Mouse (Mus musculus) adrenal gland, postnatal 36 days (tissue): ENCODE results near the gene Gipr. TPM values are rescaled to one million over a fixed set of nuclear protein-coding genes. Genes with fewer than 3 reads are reported as not detected.
A peak's percentile ranks its signal among the peaks of the same experiment; 100 is the strongest.

Experiments
- DNase-seq, 2 experiments: peaks; one replicate each; pipeline ENCODE4 v3.0.0; 2021; ENCODE audit warnings: mixed read lengths in 1 of 2
- total RNA-seq, 2 experiments: library from RNA; stranded (reverse); gene quantifications; 2 replicates each; pipeline ENCODE4 v1.2.3; 2021

The Gipr gene
- total RNA-seq, 2 experiments from 2014 or later = 0.40 to 0.56 TPM

DNA sequence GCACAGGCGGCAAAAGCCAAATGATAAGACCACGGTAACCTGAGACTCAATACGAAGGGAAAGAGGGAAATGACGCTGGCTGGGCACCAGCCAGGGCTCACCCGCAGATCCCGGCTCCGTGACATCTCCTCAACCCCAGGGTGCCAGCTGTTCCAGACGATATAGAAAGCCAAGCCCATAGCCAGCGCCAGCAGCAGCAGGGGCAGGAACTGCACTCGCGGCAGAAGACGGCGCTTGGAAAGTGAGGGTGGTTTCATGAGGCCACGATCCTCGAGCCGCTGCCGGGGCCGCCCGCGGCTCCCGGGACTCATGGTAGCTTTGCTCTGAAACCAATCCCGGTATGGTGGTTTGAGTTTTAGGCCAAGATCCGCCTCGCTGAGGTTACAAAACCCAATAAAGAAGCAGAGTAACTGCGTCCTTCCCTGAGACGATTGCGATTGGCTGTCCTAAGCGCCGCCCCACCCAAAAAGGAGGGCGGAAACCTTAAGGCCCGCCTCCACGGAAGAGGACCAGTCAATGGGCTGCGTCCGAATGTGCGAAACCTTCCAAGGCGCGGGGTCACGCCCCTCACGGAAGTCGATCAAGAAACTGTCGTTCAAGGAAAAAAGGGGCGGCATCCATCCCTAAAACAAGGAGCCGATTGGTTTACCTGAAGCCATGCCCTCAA lies 16.9 kb downstream of the Gipr start, which contains the start of gene Qpctl:
TSS of gene Qpctl (minus strand) at position 417 of the 667 bp plus-strand sequence.
- peak; percentile 98 for DNase-seq

DNA sequence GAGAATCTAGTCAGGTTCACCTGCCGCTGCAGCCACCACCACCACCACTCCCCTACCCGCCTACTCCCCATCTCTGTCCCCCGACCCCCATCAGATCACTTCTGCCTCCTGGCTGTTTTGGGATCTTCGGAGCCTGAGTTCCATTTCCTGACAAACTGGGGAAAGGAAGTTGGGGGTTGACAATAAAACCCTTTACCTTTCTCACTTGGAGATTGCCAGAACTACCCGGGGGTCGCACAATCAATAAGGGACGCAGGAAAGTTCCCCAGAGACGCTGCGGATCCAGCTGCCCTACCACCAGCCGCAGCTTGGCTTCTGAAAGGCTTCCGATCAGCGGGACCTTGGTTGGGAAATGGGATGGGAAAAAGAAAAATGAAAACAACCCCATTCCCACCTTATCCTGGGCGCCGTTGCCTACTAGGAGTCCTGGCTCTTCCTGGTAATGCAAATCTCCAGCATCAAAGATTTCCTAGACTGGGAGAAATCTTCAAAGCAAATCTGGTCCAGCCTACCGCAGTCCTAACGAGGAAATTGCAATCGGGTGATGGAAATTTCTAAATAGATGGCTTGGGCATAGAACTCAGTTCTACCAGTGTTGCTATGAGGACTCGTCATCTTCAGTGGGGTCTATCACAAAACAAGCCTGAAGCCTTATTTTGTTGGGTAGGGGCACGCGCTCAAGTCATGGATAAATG lies 17.6 kb downstream of the Gipr start:
- DNase-seq = no peak

DNA sequence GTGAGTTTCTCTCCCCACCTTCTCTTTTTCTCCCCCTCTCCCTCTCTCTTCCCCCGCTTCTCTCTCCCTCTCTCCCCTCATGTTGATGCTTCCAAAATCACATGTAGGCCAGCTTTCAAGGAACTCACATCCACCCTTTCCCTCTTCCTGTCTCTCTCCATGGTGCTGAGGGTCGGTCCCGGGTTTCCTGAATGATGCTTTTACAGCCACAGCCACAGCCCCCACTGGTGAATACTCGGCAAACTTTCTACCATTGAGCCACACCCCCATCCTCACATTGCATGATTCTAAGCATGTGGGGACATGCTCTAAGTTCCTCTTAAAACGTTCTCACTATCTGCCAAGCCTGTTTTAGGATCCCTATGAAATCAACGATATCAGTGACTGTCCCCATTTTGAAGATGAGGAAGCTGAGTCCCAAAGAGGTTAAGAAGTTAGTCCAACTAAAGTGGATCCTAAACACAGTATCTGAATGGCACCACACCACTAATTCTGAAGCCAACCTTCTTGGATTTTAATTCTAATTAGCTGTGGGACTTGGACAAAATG lies 18.4 kb downstream of the Gipr start:
- no peak for DNase-seq

DNA sequence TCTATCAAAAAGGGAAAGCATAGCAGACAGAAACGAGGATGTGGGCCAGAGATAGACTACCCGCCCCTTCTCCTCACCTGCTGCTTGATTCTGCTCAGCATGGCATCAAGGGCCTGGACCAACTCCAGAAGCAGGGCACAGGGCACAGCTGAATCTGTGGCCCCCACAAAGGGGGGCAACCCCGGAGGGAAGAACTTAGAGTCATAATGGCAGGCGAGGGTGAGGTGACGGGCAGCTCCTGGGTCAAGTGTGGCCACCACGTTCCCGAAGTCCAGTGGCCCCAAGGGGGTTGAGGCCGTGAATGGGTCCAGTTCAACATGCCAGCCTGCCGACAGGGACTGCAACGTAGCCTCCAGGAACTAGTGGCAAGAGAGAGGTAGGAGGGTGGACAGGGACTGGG lies 19.1 kb downstream of the Gipr start:
- no peak for DNase-seq

DNA sequence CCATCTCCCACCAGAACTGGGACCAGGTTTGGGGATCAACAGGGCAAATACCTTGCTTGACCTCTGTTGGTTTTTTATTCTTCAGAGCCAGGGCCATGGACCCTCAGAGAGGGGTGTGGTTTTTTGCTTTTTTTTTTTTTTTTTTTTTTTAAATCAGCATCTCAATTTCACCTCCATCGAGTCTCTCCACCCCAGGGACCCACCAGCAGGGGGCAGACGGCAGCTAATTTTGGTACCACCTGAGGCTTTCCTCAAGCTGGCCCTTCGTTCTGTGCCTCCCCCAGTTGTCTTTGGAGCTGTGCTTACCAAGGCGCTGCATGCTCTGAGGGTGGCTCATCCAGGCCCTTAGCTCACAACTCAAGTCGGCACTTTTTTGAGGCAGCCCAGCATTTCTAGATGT lies 28.5 kb downstream of the Gipr start:
- DNase-seq = peak; percentile 65 to 80

DNA sequence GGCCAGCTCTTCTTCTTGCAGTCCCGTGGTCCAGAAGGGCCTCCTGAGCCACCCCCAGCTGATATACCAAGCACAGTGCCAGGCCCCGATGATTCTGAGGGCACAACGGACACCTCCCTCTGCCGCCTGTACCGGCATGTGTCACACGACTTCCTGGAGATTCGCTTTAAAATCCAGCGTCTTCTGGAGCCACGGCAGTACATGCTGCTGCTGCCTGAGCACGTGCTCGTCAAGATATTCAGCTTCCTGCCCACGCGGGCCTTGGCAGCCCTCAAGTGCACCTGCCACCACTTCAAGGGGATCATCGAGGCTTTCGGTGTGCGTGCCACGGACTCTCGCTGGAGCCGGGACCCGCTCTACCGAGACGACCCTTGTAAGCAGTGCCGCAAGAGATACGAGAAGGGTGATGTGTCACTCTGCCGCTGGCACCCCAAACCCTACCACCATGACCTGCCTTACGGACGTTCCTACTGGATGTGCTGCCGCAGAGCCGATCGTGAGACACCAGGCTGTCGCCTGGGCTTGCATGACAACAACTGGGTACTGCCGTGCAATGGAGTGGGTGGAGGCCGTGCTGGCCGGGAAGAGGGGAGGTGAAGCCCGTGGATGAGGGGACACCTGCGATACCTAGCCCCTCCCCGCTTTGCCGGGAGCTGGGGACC lies 29.1 kb downstream of the Gipr start:
- no peak for DNase-seq

DNA sequence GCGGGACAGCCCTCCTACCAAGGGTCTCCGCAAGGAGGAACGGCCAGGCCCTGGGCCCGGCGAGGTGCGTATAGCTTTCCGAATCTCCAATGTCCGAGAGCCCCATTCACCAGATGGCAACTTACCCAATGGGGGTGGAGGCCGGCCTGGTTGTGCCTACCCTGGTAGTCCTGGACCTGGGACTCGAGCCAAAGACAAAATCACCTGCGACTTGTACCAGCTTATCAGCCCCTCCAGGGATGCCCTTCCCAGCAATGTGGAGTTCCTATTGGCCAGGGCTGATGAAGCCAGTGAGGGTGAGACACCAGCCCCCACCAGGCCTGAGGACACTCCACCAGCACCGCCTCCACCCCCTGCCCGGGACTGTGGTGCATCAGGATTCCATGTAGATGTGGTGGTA lies 29.8 kb downstream of the Gipr start:
- DNase-seq = no peak

DNA sequence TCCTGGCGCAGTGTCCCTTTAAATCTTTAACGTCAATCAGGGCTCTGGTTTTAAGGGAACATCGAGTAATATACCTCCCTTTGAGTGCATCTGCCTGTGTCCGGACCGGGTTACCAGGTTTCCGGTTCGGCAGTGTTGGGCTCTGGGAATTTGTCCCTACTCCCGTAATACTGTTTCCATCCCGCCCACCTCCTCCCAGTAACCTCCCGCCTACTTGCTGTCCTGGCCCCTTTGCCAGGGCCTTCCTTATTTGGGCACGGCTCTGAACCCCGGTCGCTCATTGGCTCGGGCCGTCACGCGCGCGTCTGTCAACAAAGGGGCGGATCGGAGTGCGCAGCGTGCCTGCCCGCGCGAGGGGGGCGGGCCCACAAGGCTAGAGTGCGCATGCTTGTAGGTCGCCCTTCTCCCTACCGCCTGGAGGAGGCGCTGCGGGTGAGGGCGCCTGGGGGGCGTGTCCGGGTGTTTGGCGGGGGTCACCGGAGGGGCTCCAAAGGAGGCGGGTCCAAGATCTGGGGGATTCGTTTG lies 34.5 kb downstream of the Gipr start:
- DNase-seq = peak; percentile 98

DNA sequence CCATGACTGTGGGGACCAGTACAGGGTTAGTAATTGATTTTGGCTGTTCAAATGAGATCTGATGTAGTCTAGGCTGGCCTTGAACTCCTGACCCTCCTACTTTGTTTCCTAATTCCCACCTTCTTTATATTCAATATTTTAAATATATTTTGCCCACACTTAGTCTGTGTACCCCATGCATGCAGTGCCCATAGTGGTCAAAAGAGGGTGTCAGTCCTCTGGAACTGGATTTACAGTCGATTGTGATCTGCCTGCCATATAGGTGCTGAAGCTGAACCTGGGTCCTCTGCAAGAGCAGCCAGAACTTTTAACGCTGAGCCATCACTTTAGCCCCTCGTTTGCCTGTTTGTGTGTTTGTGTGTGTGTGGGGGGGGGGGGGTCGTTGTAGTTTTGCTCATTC lies 35.3 kb downstream of the Gipr start:
- peak in 1 of 2 experiments; percentile 39 for DNase-seq

DNA sequence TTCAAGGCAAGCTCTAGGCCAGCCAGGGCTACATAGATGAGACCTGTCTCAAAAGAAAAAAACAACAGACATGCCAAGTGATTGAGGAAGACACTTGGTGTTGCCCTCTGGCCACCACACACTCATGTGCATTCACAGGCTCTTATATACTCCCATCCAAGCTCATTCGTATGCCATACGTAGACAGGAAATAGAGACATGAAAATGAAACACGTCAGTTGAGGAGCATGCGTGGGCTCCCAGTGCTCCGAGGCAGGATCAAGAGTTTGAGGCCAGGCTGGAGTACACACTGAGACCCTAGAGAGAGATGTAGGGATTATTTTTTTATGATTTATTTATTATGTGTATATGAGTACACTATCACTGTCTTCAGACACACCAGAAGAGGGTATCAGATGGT lies 36.5 kb downstream of the Gipr start:
- no peak for DNase-seq

DNA sequence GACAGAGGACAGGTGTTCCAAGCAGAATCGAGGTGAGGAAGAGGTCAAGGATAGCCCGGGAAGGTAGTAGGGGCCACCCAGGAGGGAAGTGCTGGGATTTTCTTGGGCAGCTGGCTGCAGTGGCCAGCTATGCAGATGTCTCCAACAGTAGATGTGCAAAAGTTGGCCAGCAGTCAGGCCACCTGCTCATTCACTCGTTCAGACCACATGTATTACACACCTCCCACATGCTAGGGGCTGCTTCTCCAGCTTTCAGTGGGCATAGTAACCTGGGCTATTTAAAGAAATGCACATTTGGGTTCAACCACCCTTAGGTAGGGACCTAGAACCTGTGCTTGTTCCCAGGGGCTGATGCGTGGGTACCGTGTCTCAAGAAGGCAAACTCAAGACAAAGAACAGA lies 38.2 kb downstream of the Gipr start:
- no peak for DNase-seq

DNA sequence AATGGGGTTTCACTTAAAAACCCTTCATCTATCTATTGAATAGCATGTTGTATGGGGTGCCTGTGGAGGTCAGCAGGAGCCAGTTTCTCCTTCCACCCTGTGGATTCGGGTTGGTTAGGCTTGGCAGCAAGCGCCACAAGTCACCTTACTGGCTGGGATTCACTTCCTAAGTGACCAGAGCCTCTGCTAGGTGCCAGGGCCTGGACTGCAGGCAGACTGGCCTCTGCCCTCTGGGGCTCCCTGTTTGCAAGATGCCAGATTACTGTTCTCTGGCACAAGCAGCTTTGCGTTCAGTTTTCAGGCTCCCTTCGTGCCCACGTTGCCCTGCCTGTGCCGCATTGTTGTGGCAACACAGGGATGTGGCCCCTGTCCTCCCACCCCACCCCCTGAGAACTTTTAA lies 41.2 kb downstream of the Gipr start:
- no peak for DNase-seq

DNA sequence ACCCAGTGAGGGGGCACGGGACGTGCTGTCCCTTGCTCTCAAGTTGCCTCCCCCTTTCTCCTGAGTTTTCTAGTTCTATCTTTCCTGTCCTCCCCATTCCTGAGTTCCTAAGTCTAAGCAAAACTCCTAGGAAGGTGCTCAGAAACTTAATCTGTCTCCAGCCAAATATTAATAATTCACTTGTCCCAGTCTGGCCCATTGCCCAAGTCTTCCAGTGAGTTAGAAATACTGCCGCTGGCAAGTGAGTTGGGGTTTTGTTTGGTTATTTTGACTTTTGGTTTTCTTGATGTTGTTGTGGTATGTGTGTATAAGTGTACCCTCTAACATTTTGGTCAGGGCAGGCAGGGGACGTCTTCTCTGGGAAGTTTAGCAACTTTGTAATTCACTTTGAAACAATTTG lies 44.2 kb downstream of the Gipr start:
- peak in 1 of 2 experiments; percentile 47 for DNase-seq

DNA sequence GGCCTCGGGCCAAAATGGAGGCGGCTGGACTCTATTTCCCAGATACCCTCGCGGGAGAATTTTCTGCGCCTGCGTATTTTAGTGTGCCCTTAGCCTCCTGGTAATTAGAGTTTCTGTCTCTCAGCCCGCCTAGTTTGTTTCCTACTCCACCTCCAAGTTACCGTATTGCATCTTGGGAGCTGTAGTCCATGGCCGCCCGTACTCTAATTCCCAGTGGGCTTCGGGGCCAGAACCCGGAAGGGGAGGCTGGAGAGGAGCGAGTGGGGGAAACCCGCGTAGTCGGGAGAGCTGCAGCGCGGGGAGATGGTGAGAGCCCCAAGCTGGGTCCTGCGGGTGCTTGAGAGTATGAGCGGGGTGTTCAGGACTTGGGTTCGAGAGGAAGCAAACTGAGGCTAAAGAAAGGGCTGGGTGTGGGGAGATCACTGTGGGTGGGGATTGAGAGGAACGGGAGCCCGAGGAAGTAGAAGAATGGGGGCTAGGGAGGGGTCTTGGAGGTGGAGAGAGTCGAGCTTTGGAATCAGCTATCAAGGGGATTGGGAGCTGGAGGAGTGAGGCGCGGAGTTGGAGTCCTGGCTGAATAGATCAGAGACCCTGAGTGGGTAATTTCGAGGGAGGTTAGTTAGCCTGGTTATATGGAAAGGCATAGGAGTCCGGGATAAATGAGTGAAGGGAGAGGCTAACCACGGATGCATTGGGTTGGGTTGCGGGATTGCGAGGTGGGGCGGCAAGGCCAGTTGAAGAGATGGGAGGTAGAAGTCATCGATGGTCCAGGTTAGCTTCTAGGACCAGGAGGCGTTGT lies 46.1 kb downstream of the Gipr start, which contains the start of gene Fbxo46:
TSS of gene Fbxo46 (plus strand) at position 229 of the 799 bp plus-strand sequence.
- DNase-seq = peak; percentile 93

DNA sequence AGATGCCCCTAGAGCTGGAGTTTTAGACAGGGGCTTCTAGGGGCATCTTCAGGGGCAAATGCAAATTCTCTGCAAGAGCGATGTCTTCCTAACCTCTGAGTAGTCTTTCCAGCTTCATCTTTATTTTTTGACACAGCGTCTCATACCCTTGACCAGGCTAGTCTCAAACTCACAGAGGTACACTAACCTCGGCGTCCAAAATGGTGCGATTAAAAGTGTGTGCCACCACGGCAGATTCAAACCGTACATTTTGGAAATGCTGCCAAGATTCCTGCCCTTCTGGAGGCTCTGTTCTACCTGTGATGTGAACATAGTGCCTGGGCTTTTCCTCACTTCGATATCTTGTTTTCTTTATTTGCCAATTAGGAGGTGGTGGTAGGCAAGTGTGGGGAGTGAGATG lies 46.8 kb downstream of the Gipr start:
- DNase-seq = no peak

DNA sequence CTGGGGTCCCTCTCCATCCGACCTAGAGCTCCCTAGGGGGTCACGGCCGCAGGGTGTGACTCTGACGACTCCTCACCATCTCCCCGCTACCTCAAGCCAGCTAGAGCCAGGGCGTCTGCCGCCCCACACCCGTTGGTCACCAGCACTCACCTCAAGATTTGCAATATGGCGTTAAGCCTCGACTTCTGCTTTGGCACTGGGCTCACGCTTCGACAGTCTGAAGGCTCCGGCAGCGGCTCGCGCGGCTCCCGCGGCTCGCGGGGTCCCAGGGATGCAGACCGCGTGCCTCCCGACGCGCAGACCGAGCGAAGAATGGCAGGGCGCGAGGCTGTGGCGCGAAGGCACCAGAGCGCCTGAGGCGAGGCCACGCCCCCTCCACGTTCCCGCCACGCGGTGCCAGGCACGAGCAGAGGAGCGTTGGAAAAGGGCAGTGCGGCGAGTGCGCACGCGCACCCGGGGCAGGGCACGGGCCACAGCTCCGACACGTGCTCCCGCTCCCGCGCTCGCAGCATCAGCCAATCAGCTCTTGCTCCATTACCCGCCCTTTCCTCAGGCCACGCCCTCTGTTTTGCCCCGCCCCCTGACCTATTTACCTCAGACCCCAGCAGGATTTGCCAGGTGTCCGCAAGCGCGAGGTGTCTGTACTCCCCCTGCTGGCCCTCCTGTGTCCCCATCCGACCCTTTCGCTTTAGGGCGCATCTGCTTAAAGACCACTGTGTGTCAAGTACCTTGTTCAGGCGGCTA lies 47.7 kb downstream of the Gipr start, which contains the start of gene Gm4969:
TSS of gene Gm4969 (minus strand) at position 341 of the 744 bp plus-strand sequence.
- peak; percentile 58 to 68 for DNase-seq

DNA sequence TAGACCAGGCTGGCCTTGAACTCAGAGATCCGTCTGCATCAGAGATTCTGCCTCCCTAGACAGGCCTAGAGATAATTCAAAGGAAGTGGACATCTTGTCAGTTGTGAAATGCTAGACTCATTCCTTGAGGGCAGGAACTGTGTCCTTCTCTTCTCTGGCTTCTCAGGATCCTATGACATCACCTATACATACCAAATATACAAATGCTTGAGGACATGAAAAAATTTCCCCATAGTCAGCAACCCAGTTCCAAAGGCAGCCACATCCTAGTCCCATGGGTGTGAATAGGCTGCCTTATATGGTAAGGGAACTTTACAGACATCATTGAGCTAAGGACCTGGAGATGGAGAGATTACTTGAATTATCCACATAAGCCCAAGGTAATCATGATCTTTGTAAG lies 56.4 kb downstream of the Gipr start:
- peak in 1 of 2 experiments; percentile 22 for DNase-seq

DNA sequence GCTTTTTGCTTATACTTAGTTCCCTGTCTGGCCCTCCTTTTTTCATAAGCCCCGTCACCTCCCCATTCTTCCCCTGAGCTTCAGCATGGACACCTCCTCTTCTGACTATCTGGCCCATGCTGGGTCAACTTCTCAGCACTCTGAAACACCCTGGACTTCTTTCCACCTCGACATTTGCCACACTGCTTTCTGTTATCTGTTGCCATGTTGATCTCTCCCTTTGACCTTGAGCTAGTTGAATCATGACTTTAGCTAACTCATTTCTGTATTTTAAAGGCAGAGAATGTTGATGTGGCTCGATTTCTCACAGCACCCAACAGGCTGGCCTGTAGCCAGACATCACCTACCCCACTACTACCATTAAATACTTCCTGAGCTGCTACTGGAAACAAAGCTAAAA lies 58.5 kb downstream of the Gipr start:
- peak in 1 of 2 experiments; percentile 43 for DNase-seq
